Mouse (Mus musculus) forebrain, embryonic 14.5 days (tissue): ENCODE results near the gene Adamts16. TPM values are rescaled to one million over a fixed set of nuclear protein-coding genes. Genes with fewer than 3 reads are reported as not detected.
"Not testable (repeated sequence)": the region's sequence is repeated elsewhere in the genome, so short reads cannot be mapped to it uniquely, and the experiment has no call there.

ENCODE experiments used
- ATAC-seq: fragments of 200-750 bp; cut with Nextera tagmentation; 2 replicates; pipeline ENCODE4 v1.8.0; 2017; ENCODE audit warnings: mild to moderate bottlenecking, moderate library complexity
- DNase-seq: peaks from one replicate; pipeline ENCODE4 v3.0.0-alpha.2; 2015; ENCODE audit warnings: low spot score
- H3K27ac ChIP-seq: fragments of 300-500 bp; sonication (generic); 2 replicates; pipeline ENCODE4 v1.5.1; 2014; ENCODE audit warnings: low read depth, mild to moderate bottlenecking, control low read depth, low read length, moderate library complexity
- H3K27me3 ChIP-seq: fragments of 300-500 bp; sonication (generic); replicated peaks from 2 replicates; pipeline ENCODE4 v1.6.1; 2014; ENCODE audit warnings: low read length, control low read depth, mixed read lengths; ENCODE audit not compliant: control insufficient read depth, insufficient read depth
- H3K36me3 ChIP-seq: fragments of 300-500 bp; sonication (generic); 2 replicates; pipeline ENCODE4 v1.6.1; 2014; ENCODE audit warnings: low read length, control low read depth; ENCODE audit not compliant: control insufficient read depth, insufficient read depth
- H3K4me1 ChIP-seq: fragments of 300-500 bp; sonication (generic); 2 replicates; pipeline ENCODE4 v1.6.1; 2014; ENCODE audit warnings: antibody characterized with exemption, low read length, control low read depth; ENCODE audit not compliant: control insufficient read depth, insufficient read depth
- H3K4me2 ChIP-seq: fragments of 300-500 bp; sonication (generic); 2 replicates; pipeline ENCODE4 v1.6.1; 2014; ENCODE audit warnings: mild to moderate bottlenecking, control low read depth, low read length
- H3K4me3 ChIP-seq: fragments of 300-500 bp; sonication (generic); 2 replicates; pipeline ENCODE4 v1.5.1; 2014; ENCODE audit warnings: low read depth, low read length, control low read depth
- H3K9ac ChIP-seq: fragments of 300-500 bp; sonication (generic); 2 replicates; pipeline ENCODE4 v1.6.1; 2014; ENCODE audit warnings: mild to moderate bottlenecking, low read length, control low read depth, moderate library complexity
- H3K9me3 ChIP-seq: fragments of 300-500 bp; sonication (generic); replicated peaks from 2 replicates; pipeline ENCODE4 v1.6.1; 2016; ENCODE audit warnings: low read length, control low read depth, mixed read lengths; ENCODE audit not compliant: control insufficient read depth
- WGBS: fragments of 180-500 bp; shearing (Covaris S2); extraction: QIAGEN DNeasy Blood & Tissue Kit; methylation state at CpG from one replicate; pipeline ENCODE4 v1.1.7; 2014; 5-methylcytosine and 5-hydroxymethylcytosine counted together
- polyA plus RNA-seq: library from polyadenylated mRNA; unstranded; fragments of >200 nt; fragmentation: Nextera tagmentation; extraction: Ambion mirVana; gene quantifications from 2 replicates; pipeline ENCODE4 v1.2.1, GENCODE M21; 2014

The Adamts16 gene
- polyA plus RNA-seq, result 0.39 and 0.68 TPM in 2 replicates

- Histone ChIP-seq H3K9me3 (no peaks in the 10 kb centered on the region), H3K4me3 (peak within 1 kb of the TSS; percentile 31), H3K36me3 (no peaks in the 10 kb centered on the region), H3K4me2 (peak within 1 kb of the TSS; percentile 63), H3K27me3 (0 out of 2 replicates have a peak, but pooled peaks cover 18% of the 10 kb centered on the region), H3K9ac (peak within 1 kb of the TSS; percentile 46), H3K4me1 (peaks cover 5% of the 10 kb centered on the region; the same call in 1 of the 2 replicates), H3K27ac (no peak within 1 kb of the TSS)
- peak; percentile 40; the same call in 1 of the 2 replicates for ATAC-seq
- WGBS, result 0% methylated on average over 18 of the region's 18 CpGs
- DNase-seq, result no peak
Observed at GRCm38 (mm10) chr13:70841421-70841904, at the start of gene Adamts16. Gene Adamts16, minus strand, starts transcription at chr13:70841811.

GRCm38 (mm10) chr13:70887136-70887535 is 45.5 kb upstream of the Adamts16 start:
- Histone ChIP-seq H3K9ac (no peak overlapping the region), H3K36me3 (no peaks in the 10 kb centered on the region), H3K27me3 (no peaks in the 10 kb centered on the region), H3K4me2 (no peak overlapping the region), H3K9me3 (no peaks in the 10 kb centered on the region), H3K27ac (no peak overlapping the region), H3K4me1 (peaks cover 9% of the 10 kb centered on the region), H3K4me3 (no peak overlapping the region)
- ATAC-seq, result no peak
- WGBS, result 85% methylated on average over 1 of the region's 1 CpGs
- no peak for DNase-seq

GRCm38 (mm10) chr13:70885006-70885405 is 43.4 kb upstream of the Adamts16 start:
- DNase-seq, result no peak
- Histone ChIP-seq H3K4me1 (peaks cover 9% of the 10 kb centered on the region), H3K9me3 (no peaks in the 10 kb centered on the region), H3K9ac (no peak overlapping the region), H3K4me2 (no peak overlapping the region), H3K4me3 (no peak overlapping the region), H3K27me3 (no peaks in the 10 kb centered on the region), H3K36me3 (no peaks in the 10 kb centered on the region), H3K27ac (no peak overlapping the region)
- no peak for ATAC-seq
- 86% methylated on average over 2 of the region's 2 CpGs for WGBS

GRCm38 (mm10) chr13:70883891-70884890 is 42.6 kb upstream of the Adamts16 start:
- 54% methylated on average over 12 of the region's 12 CpGs for WGBS
- Histone ChIP-seq H3K4me1 (peaks cover 9% of the 10 kb centered on the region), H3K4me2 (no peak overlapping the region), H3K4me3 (no peak overlapping the region), H3K36me3 (no peaks in the 10 kb centered on the region), H3K27me3 (no peaks in the 10 kb centered on the region), H3K9ac (no peak overlapping the region), H3K27ac (peak overlapping the region; percentile 24; the same call in 1 of the 2 replicates), H3K9me3 (no peaks in the 10 kb centered on the region)
- ATAC-seq, result peak; percentile 92
- peak; percentile 72 for DNase-seq

GRCm38 (mm10) chr13:70879971-70880370 is 38.4 kb upstream of the Adamts16 start:
- not testable (repeated sequence) for H3K4me2 ChIP-seq, H3K9me3 ChIP-seq, H3K36me3 ChIP-seq, H3K4me3 ChIP-seq, ATAC-seq, DNase-seq, H3K27ac ChIP-seq, H3K9ac ChIP-seq, H3K27me3 ChIP-seq, H3K4me1 ChIP-seq
- 21% methylated on average over 2 of the region's 2 CpGs for WGBS

GRCm38 (mm10) chr13:70877550-70877913 is 35.9 kb upstream of the Adamts16 start:
- no peaks in the 10 kb centered on the region for H3K36me3 ChIP-seq
- no peak for ATAC-seq
- H3K27ac ChIP-seq, result no peak overlapping the region
- H3K9ac ChIP-seq, result no peak overlapping the region
- no peak for DNase-seq
- no peak overlapping the region for H3K4me3 ChIP-seq
- no peaks in the 10 kb centered on the region for H3K27me3 ChIP-seq
- H3K9me3 ChIP-seq, result no peaks in the 10 kb centered on the region
- H3K4me1 ChIP-seq, result no peaks in the 10 kb centered on the region
- 95% methylated on average over 1 of the region's 1 CpGs for WGBS
- H3K4me2 ChIP-seq, result no peak overlapping the region

- no peak overlapping the region for H3K27ac ChIP-seq
- no peaks in the 10 kb centered on the region for H3K27me3 ChIP-seq
- H3K36me3 ChIP-seq, result no peaks in the 10 kb centered on the region
- no peak for DNase-seq
- H3K4me3 ChIP-seq, result no peak overlapping the region
- no peak for ATAC-seq
- H3K4me1 ChIP-seq, result no peaks in the 10 kb centered on the region
- whole genome bisulfite sequencing, result 88% methylated on average over 10 of the region's 10 CpGs
- no peaks in the 10 kb centered on the region for H3K9me3 ChIP-seq
- H3K4me2 ChIP-seq, result no peak overlapping the region
- no peak overlapping the region for H3K9ac ChIP-seq
Observed at GRCm38 (mm10) chr13:70876648-70877549, 35.3 kb upstream of the Adamts16 start.

GRCm38 (mm10) chr13:70875411-70875949 is 33.9 kb upstream of the Adamts16 start:
- H3K9me3 ChIP-seq, result no peaks in the 10 kb centered on the region
- no peak overlapping the region for H3K9ac ChIP-seq
- H3K4me2 ChIP-seq, result no peak overlapping the region
- H3K36me3 ChIP-seq, result no peaks in the 10 kb centered on the region
- WGBS, result 91% methylated on average over 4 of the region's 4 CpGs
- peaks cover 3% of the 10 kb centered on the region for H3K4me1 ChIP-seq
- ATAC-seq (no peak), DNase-seq (no peak)
- H3K27me3 ChIP-seq, result no peaks in the 10 kb centered on the region
- no peak overlapping the region for H3K27ac ChIP-seq
- no peak overlapping the region for H3K4me3 ChIP-seq
